9 mouse cellular contexts compared by ENCODE assay signal in the genomic region with DNA sequence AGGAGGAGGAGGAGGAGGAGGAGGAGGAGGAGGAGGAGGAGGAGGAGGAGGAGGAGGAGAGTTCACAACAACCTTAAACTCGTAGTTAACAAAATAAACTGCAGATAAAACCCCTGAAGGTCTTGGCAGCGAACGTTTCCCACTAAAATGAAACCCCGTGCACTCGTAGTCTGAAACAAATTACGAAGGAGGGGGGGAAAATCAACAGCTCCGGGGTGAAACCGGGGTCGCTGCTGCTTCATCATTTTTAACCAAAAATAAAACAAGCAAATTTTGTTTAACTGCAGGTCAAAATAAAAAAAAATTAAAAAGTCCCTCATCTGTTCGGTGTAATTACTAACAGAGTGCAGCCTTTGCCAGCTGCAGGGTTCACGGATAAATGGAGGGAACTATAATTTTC.
A peak's percentile ranks its signal among the peaks of the same experiment; 100 is the strongest.
DNase-seq lines count a peak whose midpoint lies in the region; ATAC-seq and TF ChIP-seq lines count a peak whose summit lies in the region.
"Had no signal": no experiment of that assay in that cellular context is flagged by ENCODE, and none has a peak within 500 bp of the region (broad histone marks: within the 10 kb centered on the region; RNA-seq: fewer than 3 reads in every experiment).

No protein-coding gene starts in this region.

- no peaks in the 10 kb centered on the region for H3K27me3 ChIP-seq in heart, embryonic 11.5 days (ENCODE audit: control insufficient read depth, insufficient read depth, low read length)
- no peaks in the 10 kb centered on the region for H3K27me3 ChIP-seq in testis, adult 2 months (ENCODE audit: control insufficient read depth, insufficient read depth, low read length)
- no peaks in the 10 kb centered on the region for H3K27me3 ChIP-seq in kidney, postnatal 0 days (ENCODE audit: insufficient read depth, low read length)
- no peaks in the 10 kb centered on the region for H3K27me3 ChIP-seq in stomach, postnatal 0 days (ENCODE audit: control insufficient read depth, insufficient read depth, low read length)
- 0 out of 2 replicates have a peak, but pooled peaks cover 3% of the 10 kb centered on the region for H3K27me3 ChIP-seq in midbrain, embryonic 10.5 days (ENCODE audit: low read depth, poor library complexity, severe bottlenecking)
- no peaks in the 10 kb centered on the region for H3K27me3 ChIP-seq in midbrain, embryonic 13.5 days

- no peak overlapping the region for H3K27ac ChIP-seq in heart, embryonic 11.5 days (ENCODE audit: low read depth, low read length)
- H3K27ac ChIP-seq in testis, adult 2 months (ENCODE audit: control insufficient read depth, insufficient read depth, low read depth, low read length) = no peak overlapping the region
- H3K27ac ChIP-seq in kidney, postnatal 0 days = peak overlapping the region; percentile 80; the same call in 1 of the 2 replicates
- H3K27ac ChIP-seq in stomach, postnatal 0 days (replicated peaks) = no peak overlapping the region
- H3K27ac ChIP-seq in midbrain, embryonic 10.5 days (replicated peaks) = no peak overlapping the region
- H3K27ac ChIP-seq in midbrain, embryonic 13.5 days = no peak overlapping the region
- H3K27ac ChIP-seq: midbrain, embryonic 12.5 days had no signal

- H3K4me3 ChIP-seq in heart, embryonic 11.5 days (ENCODE audit: low read depth, low read length) = no peak overlapping the region
- peak overlapping the region; percentile 18 for H3K4me3 ChIP-seq in testis, adult 2 months (ENCODE audit: control insufficient read depth, low read depth, low read length)
- 0 out of 2 replicates have a peak overlapping the region, but pooled peaks have one; percentile 12 for H3K4me3 ChIP-seq in kidney, postnatal 0 days (replicated peaks; ENCODE audit: low read depth, low read length)
- peak overlapping the region; percentile 14 for H3K4me3 ChIP-seq in stomach, postnatal 0 days (ENCODE audit: low read depth, low read length)
- no peak overlapping the region for H3K4me3 ChIP-seq in midbrain, embryonic 10.5 days
- H3K4me3 ChIP-seq in midbrain, embryonic 13.5 days (replicated peaks) = no peak overlapping the region
- H3K4me3 ChIP-seq: midbrain, embryonic 12.5 days had no signal

- H3K36me3 ChIP-seq in heart, embryonic 11.5 days (ENCODE audit: control insufficient read depth, insufficient read depth, low read length) = no peaks in the 10 kb centered on the region
- no peaks in the 10 kb centered on the region for H3K36me3 ChIP-seq in testis, adult 2 months (ENCODE audit: control insufficient read depth, insufficient read depth, low read length)
- no peaks in the 10 kb centered on the region for H3K36me3 ChIP-seq in kidney, postnatal 0 days (ENCODE audit: insufficient read depth, low read length)
- H3K36me3 ChIP-seq in stomach, postnatal 0 days (ENCODE audit: control insufficient read depth, insufficient read depth, low read length) = no peaks in the 10 kb centered on the region
- H3K36me3 ChIP-seq in midbrain, embryonic 10.5 days = no peaks in the 10 kb centered on the region
- no peaks in the 10 kb centered on the region for H3K36me3 ChIP-seq in midbrain, embryonic 13.5 days
- H3K36me3 ChIP-seq: midbrain, embryonic 12.5 days had no signal

- no peak overlapping the region for H3K4me2 ChIP-seq in heart, embryonic 11.5 days
- peak overlapping the region; percentile 43 for H3K4me2 ChIP-seq in kidney, postnatal 0 days (ENCODE audit: low read length)
- H3K4me2 ChIP-seq in stomach, postnatal 0 days (replicated peaks; ENCODE audit: low read depth) = peak overlapping the region; percentile 40
- no peak overlapping the region for H3K4me2 ChIP-seq in midbrain, embryonic 13.5 days (replicated peaks)
- H3K4me2 ChIP-seq: midbrain, embryonic 12.5 days had no signal

- H3K9me3 ChIP-seq in heart, embryonic 11.5 days (replicated peaks; ENCODE audit: control insufficient read depth, low read length) = no peaks in the 10 kb centered on the region
- no peaks in the 10 kb centered on the region for H3K9me3 ChIP-seq in kidney, postnatal 0 days (replicated peaks; ENCODE audit: low read length)
- no peaks in the 10 kb centered on the region for H3K9me3 ChIP-seq in stomach, postnatal 0 days (ENCODE audit: control insufficient read depth, low read length)
- H3K9me3 ChIP-seq in midbrain, embryonic 10.5 days (replicated peaks) = no peaks in the 10 kb centered on the region
- no peaks in the 10 kb centered on the region for H3K9me3 ChIP-seq in midbrain, embryonic 13.5 days
- H3K9me3 ChIP-seq: midbrain, embryonic 12.5 days had no signal

- WGBS in heart, embryonic 11.5 days (ENCODE audit: insufficient replicate concordance) = 59% methylated on average over 11 of the region's 11 CpGs
- 13% methylated on average over 11 of the region's 11 CpGs for WGBS in kidney, postnatal 0 days
- 25% methylated on average over 11 of the region's 11 CpGs for WGBS in stomach, postnatal 0 days
- WGBS in midbrain, embryonic 10.5 days = 77% methylated on average over 11 of the region's 11 CpGs
- 78% methylated on average over 11 of the region's 11 CpGs for WGBS in midbrain, embryonic 13.5 days

- TF ChIP-seq EP300 in stomach, postnatal 0 days (optimal IDR thresholded peaks at IDR 0.05) = no peak

- no peak for TF ChIP-seq POLR2A in testis, adult 2 months (IDR thresholded peaks at IDR 0.05; ENCODE audit: control insufficient read depth, low read depth, low read length)

- H3K4me1 ChIP-seq in heart, embryonic 11.5 days (ENCODE audit: control insufficient read depth, insufficient read depth, low read length) = no peaks in the 10 kb centered on the region
- no peaks in the 10 kb centered on the region for H3K4me1 ChIP-seq in testis, adult 2 months (ENCODE audit: control insufficient read depth, insufficient read depth, low read length)
- H3K4me1 ChIP-seq in kidney, postnatal 0 days (replicated peaks; ENCODE audit: insufficient read depth, low read length) = 0 out of 2 replicates have a peak, but pooled peaks cover 5% of the 10 kb centered on the region
- no peaks in the 10 kb centered on the region for H3K4me1 ChIP-seq in stomach, postnatal 0 days (replicated peaks; ENCODE audit: control insufficient read depth, insufficient read depth)
- peaks cover 6% of the 10 kb centered on the region for H3K4me1 ChIP-seq in midbrain, embryonic 10.5 days
- 0 out of 2 replicates have a peak, but pooled peaks cover 4% of the 10 kb centered on the region for H3K4me1 ChIP-seq in midbrain, embryonic 13.5 days (replicated peaks)

- peak; percentile 36 to 49 for DNase-seq in heart, adult 18-20 months
- no peak for DNase-seq in testis, postnatal 10 days (ENCODE audit: low spot score)
- peak; percentile 91 for DNase-seq in kidney, postnatal 0 days (ENCODE audit: low spot score)
- no peak for DNase-seq in stomach, postnatal 0 days (ENCODE audit: low spot score)
- no peak for DNase-seq in midbrain, embryonic 10.5 days (ENCODE audit: low spot score)

- TF ChIP-seq CTCF in testis, adult 2 months (IDR thresholded peaks at IDR 0.05; ENCODE audit: control insufficient read depth, insufficient read depth, insufficient replicate concordance, low read depth, low read length) = no peak
- no peak for TF ChIP-seq CTCF in kidney, postnatal 0 days (IDR thresholded peaks at IDR 0.05; ENCODE audit: low read depth)
- TF ChIP-seq CTCF in stomach, postnatal 0 days (IDR thresholded peaks at IDR 0.05; ENCODE audit: low read depth) = no peak

- ATAC-seq in heart, embryonic 11.5 days (replicated peaks; ENCODE audit: insufficient number of reproducible peaks, low FRiP score, low TSS enrichment) = no peak
- ATAC-seq in kidney, postnatal 0 days (replicated peaks; ENCODE audit: low FRiP score, low read depth) = no peak
- ATAC-seq in stomach, postnatal 0 days (ENCODE audit: low FRiP score, low TSS enrichment) = no peak
- ATAC-seq in midbrain, embryonic 13.5 days = no peak

- no peak overlapping the region for H3K9ac ChIP-seq in heart, embryonic 11.5 days (ENCODE audit: low read depth, low read length)
- no peak overlapping the region for H3K9ac ChIP-seq in kidney, postnatal 0 days (ENCODE audit: low read depth, low read length)
- H3K9ac ChIP-seq in stomach, postnatal 0 days (ENCODE audit: low read length) = no peak overlapping the region
- no peak overlapping the region for H3K9ac ChIP-seq in midbrain, embryonic 13.5 days (replicated peaks)
- H3K9ac ChIP-seq: midbrain, embryonic 12.5 days had no signal

Comparison
In these comparisons a context has a peak if more than half of its experiments do, and no peak if none do; other contexts are left out.
1. DNase-seq: peak in heart, adult 18-20 months (2 of 2) and kidney, postnatal 0 days (single experiment); none in testis, postnatal 10 days (single experiment), stomach, postnatal 0 days (single experiment) and midbrain, embryonic 10.5 days (single experiment).
2. H3K4me2 ChIP-seq: peak in kidney, postnatal 0 days (single experiment) and stomach, postnatal 0 days (single experiment); none in heart, embryonic 11.5 days (single experiment) and midbrain, embryonic 13.5 days (single experiment).
3. H3K4me3 ChIP-seq: peak in testis, adult 2 months (single experiment), kidney, postnatal 0 days (single experiment) and stomach, postnatal 0 days (single experiment); none in heart, embryonic 11.5 days (single experiment), midbrain, embryonic 10.5 days (single experiment) and midbrain, embryonic 13.5 days (single experiment).